Mouse (Mus musculus): ENCODE results near the gene Tmem143. TPM values are rescaled to one million over a fixed set of nuclear protein-coding genes. Genes with fewer than 3 reads are reported as not detected.
"Not testable (repeated sequence)": the region's sequence is repeated elsewhere in the genome, so short reads cannot be mapped to it uniquely, and the experiment has no call there.

Gene Tmem143
- polyA plus RNA-seq, 1 experiment from 2014 or later: 4.4 TPM

- H3K4me2 ChIP-seq (replicated peaks): peak overlapping the region; percentile 45
- no peak overlapping the region for H3K4me3 ChIP-seq
- peaks cover 10% of the 10 kb centered on the region for H3K4me1 ChIP-seq
- H3K27ac ChIP-seq: no peak overlapping the region
- no peak overlapping the region for H3K9ac ChIP-seq
- peak; percentile 29 for ATAC-seq (ENCODE audit: low FRiP score, low read depth)
- H3K36me3 ChIP-seq: no peaks in the 10 kb centered on the region
- H3K27me3 ChIP-seq (replicated peaks): 0 out of 2 replicates have a peak, but pooled peaks cover 6% of the 10 kb centered on the region
- H3K9me3 ChIP-seq: no peaks in the 10 kb centered on the region
- 81% methylated on average over 6 of the region's 6 CpGs for WGBS
These were observed 717 bp upstream of the Tmem143 start for GRCm38 (mm10) chr7:45895931-45896516.

DNA sequence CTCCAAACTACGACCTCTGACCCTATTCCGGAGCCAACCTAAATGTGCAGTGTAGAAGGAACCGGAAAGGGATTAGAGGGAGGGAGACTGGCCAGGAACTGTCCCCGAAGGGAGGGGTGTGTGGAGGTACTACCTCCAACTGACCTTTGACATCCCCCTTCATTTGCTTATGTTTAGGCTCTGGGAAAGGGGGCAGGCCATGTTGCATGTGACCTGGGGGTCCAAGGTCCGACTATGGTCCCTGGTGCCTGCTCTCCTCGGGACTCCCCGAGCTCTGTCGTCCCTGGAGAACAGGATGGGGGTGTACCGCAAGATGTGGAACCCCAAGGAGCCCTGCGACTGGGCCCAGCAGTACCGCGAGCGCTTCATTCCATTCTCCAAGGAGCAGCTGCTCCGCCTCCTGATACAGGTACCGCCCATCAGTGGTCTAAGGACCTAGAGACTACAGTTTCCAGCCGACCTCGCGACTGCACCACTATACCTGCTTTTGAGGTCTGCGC lies 567 bp downstream of the Tmem143 start:
- Histone ChIP-seq H3K27ac (0 out of 2 replicates have a peak overlapping the region, but pooled peaks have one; percentile 20), H3K4me1 (peaks cover 10% of the 10 kb centered on the region), H3K4me3 (peak overlapping the region; percentile 46), H3K9ac (peak overlapping the region; percentile 67), H3K27me3 (replicated peaks) (0 out of 2 replicates have a peak, but pooled peaks cover 6% of the 10 kb centered on the region), H3K9me3 (no peaks in the 10 kb centered on the region), H3K36me3 (no peaks in the 10 kb centered on the region), H3K4me2 (replicated peaks) (peak overlapping the region; percentile 89)
- ATAC-seq (ENCODE audit: low FRiP score, low read depth): peak; percentile 67
- under 1% methylated on average over 19 of the region's 19 CpGs for WGBS

DNA sequence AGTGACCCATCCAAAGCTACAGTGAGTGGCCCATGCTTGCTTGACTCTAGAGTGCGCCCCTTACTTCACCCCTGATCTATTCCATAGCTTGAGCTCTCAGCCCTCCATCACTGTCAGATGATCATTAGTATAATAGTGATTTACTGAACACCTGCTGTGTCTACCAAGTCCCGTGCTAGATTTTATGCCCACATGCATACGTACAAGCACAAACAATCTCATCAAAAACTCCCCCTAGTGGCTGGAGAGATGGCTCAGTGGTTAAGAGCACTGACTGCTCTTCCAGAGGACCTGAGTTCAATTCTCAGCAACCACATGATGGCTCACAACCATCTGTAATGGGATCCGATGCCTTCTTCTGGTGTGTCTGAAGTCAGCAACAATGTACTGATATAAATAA lies 1.4 kb downstream of the Tmem143 start:
- 49% methylated on average over 4 of the region's 4 CpGs for WGBS
- not testable (repeated sequence) for H3K27me3 ChIP-seq (replicated peaks)

DNA sequence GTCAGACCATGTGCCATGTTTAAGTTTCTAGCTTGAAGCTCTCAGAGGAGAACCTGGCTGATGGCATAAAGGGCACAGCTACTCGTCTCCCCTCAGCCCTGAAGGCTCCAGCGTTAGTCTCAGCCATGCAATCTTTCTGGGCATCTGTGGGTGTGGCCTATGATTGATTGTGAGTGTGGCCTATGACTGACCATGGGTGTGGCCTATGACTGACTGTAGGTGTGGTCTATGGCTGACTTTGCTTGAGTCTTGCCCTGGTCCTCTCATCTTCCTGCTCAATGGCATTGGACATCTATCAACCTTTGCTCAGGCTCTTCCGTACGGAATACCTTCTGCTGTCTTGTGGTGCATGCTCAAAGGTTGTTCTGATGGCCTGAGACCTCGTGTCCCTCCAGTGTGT lies 4.8 kb downstream of the Tmem143 start:
- H3K36me3 ChIP-seq: no peaks in the 10 kb centered on the region
- H3K27me3 ChIP-seq (replicated peaks): no peaks in the 10 kb centered on the region
- H3K4me2 ChIP-seq (replicated peaks): no peak overlapping the region
- H3K27ac ChIP-seq: no peak overlapping the region
- peaks cover 10% of the 10 kb centered on the region for H3K4me1 ChIP-seq
- H3K9me3 ChIP-seq: no peaks in the 10 kb centered on the region
- WGBS: 62% methylated on average over 5 of the region's 5 CpGs
- no peak overlapping the region for H3K9ac ChIP-seq
- ATAC-seq (ENCODE audit: low FRiP score, low read depth): no peak
- H3K4me3 ChIP-seq: no peak overlapping the region

More for the DNA sequence above, 1.4 kb downstream of the Tmem143 start:
- H3K36me3 ChIP-seq; H3K27ac ChIP-seq; ATAC-seq (ENCODE audit: low FRiP score, low read depth); H3K9me3 ChIP-seq; H3K9ac ChIP-seq; H3K4me3 ChIP-seq: not testable (repeated sequence)
- H3K4me1 ChIP-seq: peaks cover 10% of the 10 kb centered on the region
- peak overlapping the region; percentile 89 for H3K4me2 ChIP-seq (replicated peaks)

DNA sequence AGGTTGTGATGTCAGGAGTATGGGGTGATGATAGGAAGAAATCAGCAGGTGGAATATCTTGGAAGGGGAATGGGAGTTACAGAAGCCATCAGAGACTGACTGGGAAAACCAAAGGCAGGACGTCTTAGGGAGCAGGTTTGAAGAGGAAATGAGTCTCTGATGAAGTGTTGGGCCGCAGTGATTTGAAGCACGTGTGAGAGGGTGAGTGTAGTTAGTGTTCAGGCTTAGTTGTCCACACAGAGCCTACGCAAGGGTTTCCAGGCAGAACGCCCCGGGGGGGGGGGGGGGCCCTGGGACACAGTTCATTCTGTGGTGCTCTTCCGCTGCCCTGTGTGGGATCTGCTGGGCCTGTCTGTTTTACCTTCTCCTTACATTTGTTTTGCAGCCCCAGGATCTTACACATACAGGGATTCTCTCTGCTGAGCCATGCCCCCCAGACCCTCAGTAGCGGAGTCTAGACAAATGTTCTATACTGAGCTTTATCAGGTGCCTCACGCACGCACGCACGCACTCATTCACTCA lies 5.8 kb downstream of the Tmem143 start:
- ATAC-seq (ENCODE audit: low FRiP score, low read depth): no peak
- WGBS: 80% methylated on average over 12 of the region's 12 CpGs
- Histone ChIP-seq H3K4me3 (no peak overlapping the region), H3K9me3 (no peaks in the 10 kb centered on the region), H3K9ac (no peak overlapping the region), H3K27ac (no peak overlapping the region), H3K36me3 (no peaks in the 10 kb centered on the region), H3K4me1 (peaks cover 5% of the 10 kb centered on the region), H3K4me2 (replicated peaks) (no peak overlapping the region), H3K27me3 (replicated peaks) (no peaks in the 10 kb centered on the region)

DNA sequence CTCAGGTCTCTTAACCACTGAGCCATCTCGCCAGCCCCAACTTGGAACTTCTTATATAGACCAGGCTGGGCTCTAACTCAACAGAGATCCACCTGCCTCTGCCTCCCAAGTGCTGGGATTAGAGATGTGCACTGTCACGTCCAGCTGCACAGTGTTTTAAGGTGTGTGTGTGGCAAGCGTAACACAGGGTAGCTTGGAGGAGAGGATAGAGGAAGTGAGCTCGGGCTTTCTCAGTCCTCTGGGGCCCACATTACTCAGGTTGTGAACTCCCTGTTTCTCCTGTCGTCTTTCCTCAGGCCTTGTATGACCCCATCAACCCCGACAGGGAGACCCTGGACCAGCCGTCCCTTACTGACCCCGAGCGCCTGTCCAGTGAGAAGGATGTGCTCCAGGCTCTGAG lies 9.9 kb downstream of the Tmem143 start:
- Histone ChIP-seq H3K4me1 (no peaks in the 10 kb centered on the region), H3K4me3 (no peak overlapping the region), H3K27me3 (replicated peaks) (no peaks in the 10 kb centered on the region), H3K9ac (no peak overlapping the region), H3K9me3 (no peaks in the 10 kb centered on the region), H3K4me2 (replicated peaks) (no peak overlapping the region), H3K27ac (no peak overlapping the region), H3K36me3 (peaks cover 22% of the 10 kb centered on the region)
- 91% methylated on average over 9 of the region's 9 CpGs for WGBS
- no peak for ATAC-seq (ENCODE audit: low FRiP score, low read depth)

DNA sequence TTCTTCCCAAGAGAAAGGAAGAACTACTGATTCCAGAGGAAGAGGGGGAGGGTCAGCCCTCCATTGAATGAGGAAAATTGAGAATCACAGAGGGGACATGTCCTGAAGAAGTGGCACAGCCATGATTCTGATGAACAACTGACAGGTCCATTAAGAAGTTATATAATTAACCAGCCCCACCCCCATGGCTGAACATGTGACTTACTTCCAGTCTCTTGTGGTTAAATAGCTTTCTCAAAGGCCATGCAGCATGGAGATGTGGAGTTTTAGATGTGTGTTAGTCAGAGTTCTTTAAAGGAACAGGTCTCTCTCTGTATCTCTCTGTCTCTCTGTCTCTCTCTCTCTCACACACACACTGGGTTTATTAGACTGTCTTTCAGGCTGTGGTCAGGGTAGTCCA lies 11.6 kb downstream of the Tmem143 start:
- Histone ChIP-seq H3K27me3 (replicated peaks) (no peaks in the 10 kb centered on the region), H3K27ac (no peak overlapping the region), H3K36me3 (peaks cover 22% of the 10 kb centered on the region), H3K9me3 (no peaks in the 10 kb centered on the region), H3K4me3 (no peak overlapping the region), H3K9ac (no peak overlapping the region), H3K4me2 (replicated peaks) (no peak overlapping the region), H3K4me1 (no peaks in the 10 kb centered on the region)
- no peak for ATAC-seq (ENCODE audit: low FRiP score, low read depth)

DNA sequence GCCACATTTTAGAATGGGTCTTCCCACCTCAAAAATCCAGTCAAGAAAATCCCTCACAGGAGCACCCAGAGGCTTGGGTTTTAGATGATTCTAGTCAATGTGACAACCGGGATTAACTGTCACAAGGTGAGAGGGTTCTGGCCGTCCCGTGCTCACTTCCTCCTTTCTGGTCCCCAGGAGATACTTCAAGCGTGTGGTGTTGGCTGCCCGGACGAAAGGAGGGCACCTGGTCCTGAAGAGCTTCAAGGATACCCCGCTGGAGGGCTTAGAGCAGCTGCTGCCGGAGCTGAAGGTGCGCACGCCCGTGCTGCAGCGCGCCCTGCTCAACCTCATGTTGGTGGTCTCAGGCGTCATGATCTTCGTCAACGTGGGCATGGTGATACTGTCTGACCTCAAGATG lies 12.4 kb downstream of the Tmem143 start:
- Histone ChIP-seq H3K9me3 (no peaks in the 10 kb centered on the region), H3K36me3 (peaks cover 22% of the 10 kb centered on the region), H3K9ac (no peak overlapping the region), H3K4me1 (no peaks in the 10 kb centered on the region), H3K27me3 (replicated peaks) (no peaks in the 10 kb centered on the region), H3K27ac (no peak overlapping the region), H3K4me3 (no peak overlapping the region), H3K4me2 (replicated peaks) (no peak overlapping the region)
- ATAC-seq (ENCODE audit: low FRiP score, low read depth): no peak
- WGBS: 96% methylated on average over 16 of the region's 16 CpGs

DNA sequence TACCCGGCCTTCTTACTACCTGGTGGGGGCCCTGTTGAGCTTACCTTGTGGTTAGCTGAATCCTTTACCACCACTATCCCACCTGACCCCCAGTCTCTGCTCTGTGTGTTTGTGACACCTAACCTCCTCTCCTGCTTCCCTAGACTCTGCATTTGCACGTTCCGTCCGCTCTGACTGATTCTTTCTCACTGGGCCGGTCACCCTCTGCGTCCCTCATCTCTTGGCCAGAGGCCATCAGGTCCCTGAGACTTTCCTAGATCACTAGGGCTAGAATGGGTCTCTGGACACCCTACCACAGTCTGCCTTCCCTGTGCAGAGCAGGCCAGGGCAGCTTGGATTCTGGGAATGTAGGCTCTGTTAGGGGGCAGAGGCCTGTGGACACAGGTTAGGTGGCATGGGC lies 17.3 kb downstream of the Tmem143 start:
- H3K9ac ChIP-seq: no peak overlapping the region
- 88% methylated on average over 6 of the region's 6 CpGs for WGBS
- no peak overlapping the region for H3K27ac ChIP-seq
- H3K36me3 ChIP-seq: peaks cover 20% of the 10 kb centered on the region
- H3K9me3 ChIP-seq: no peaks in the 10 kb centered on the region
- no peak overlapping the region for H3K4me2 ChIP-seq (replicated peaks)
- no peak for ATAC-seq (ENCODE audit: low FRiP score, low read depth)
- H3K27me3 ChIP-seq (replicated peaks): no peaks in the 10 kb centered on the region
- H3K4me3 ChIP-seq: no peak overlapping the region
- peaks cover 25% of the 10 kb centered on the region for H3K4me1 ChIP-seq

GRCm38 (mm10) chr7:45915011-45915410 lies 18.3 kb downstream of the Tmem143 start:
- no peak overlapping the region for H3K9ac ChIP-seq
- no peak for ATAC-seq (ENCODE audit: low FRiP score, low read depth)

DNA sequence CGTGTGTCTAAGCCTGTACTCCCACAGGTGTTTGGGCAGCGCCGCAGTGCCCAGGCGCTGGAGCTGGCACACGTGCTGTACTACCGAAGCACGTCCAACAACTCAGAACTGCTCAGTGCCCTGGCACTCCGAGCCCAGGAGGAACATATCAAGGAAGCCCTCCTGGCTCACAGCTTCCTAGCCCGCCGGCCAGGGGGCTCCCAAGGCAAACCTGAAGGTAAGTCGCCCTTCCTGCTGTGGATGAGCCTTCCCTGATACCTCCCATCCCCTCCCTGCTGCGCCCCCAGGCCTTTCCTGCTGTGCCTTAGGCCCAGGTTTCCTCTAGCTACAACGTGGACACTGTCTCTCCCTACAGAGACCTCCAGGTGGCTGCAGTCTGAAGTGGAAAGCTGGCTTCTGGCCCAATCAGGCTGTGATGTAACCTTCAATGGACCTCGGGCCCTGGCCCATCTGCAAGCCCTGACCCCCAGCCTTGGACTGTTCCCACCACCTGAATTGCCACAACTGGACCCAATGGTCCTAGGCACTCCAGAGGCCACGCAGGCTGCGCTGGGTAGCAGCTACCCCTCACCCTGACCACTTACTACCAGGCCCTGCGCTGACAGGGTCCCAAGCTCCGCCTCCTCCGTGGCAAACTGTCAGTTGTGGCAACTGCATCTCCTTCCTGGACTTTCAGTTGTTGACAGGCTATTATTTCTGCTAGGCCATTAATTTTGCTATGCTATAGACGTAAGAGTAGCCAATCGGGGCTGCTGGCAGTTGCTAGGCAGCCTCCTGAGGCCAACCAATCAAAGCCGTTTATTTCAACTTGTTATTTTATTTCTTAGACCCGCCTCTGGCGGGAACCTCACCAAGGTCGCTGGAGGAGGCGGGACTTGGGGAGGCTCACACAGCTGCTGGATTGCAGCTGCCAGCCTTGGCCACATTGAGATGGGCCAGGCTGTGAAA lies 19.6 kb downstream of the Tmem143 start:
- peaks cover 25% of the 10 kb centered on the region for H3K4me1 ChIP-seq
- H3K4me3 ChIP-seq: peak overlapping the region; percentile 19; the same call in 1 of the 2 replicates
- peak overlapping the region; percentile 30 for H3K9ac ChIP-seq
- WGBS: 38% methylated on average over 26 of the region's 26 CpGs
- H3K36me3 ChIP-seq: no peaks in the 10 kb centered on the region; the same call in 1 of the 2 replicates
- peak overlapping the region; percentile 53 for H3K4me2 ChIP-seq (replicated peaks)
- H3K9me3 ChIP-seq: no peaks in the 10 kb centered on the region
- H3K27ac ChIP-seq: peak overlapping the region; percentile 68
- peak; percentile 90 for ATAC-seq (ENCODE audit: low FRiP score, low read depth)
- H3K27me3 ChIP-seq (replicated peaks): no peaks in the 10 kb centered on the region

More at GRCm38 (mm10) chr7:45915011-45915410, 18.3 kb downstream of the Tmem143 start:
- Histone ChIP-seq H3K4me3 (no peak overlapping the region), H3K36me3 (peaks cover 11% of the 10 kb centered on the region), H3K4me2 (replicated peaks) (no peak overlapping the region), H3K27ac (no peak overlapping the region), H3K9me3 (no peaks in the 10 kb centered on the region), H3K4me1 (peaks cover 25% of the 10 kb centered on the region), H3K27me3 (replicated peaks) (no peaks in the 10 kb centered on the region)
- WGBS: 85% methylated on average over 5 of the region's 5 CpGs

Data from neural tube, embryonic 12.5 days (tissue).